Mouse (Mus musculus): Measurements from ENCODE around the gene Anp32e. TPM values are rescaled to one million over a fixed set of nuclear protein-coding genes. Genes with fewer than 3 reads are reported as not detected.

The Anp32e gene
- polyA plus RNA-seq, 1 experiment from 2014 or later, result 405 TPM

DNA sequence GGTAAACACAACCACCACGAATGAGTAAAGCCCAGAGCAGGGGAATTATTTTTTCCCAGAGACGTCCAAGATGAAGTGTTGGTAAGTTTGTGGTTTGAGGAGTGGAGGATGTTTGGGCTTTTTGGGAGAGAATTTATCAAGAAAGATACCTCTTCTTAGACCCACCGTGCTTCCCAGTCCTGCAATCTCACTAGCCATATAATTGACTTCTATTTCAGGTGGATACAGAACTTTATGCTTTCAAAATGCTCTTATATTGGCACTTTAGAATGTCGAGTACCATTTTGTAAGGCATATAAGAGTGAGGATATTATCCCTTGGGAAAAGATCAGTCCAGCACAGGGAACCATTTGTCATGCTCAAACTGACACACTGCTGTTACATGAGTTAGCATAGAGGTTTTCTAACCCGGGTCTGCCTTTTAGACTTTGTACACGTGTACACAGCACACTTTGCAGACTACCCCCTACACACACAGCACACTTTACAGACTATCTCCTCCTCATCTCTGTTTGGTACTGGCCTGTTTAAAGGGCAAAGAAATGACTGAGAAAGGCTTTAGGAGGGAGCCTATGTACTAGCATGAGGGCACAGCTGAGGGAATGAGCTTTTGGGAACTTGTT is 67.5 kb downstream of the Anp32e start:
- 13% methylated on average over 6 of the region's 6 CpGs for WGBS
- no peaks in the 10 kb centered on the region for H3K9me3 ChIP-seq
- peak overlapping the region; percentile 99 for H3K9ac ChIP-seq
- no peaks in the 10 kb centered on the region for H3K27me3 ChIP-seq
- H3K4me3 ChIP-seq (replicated peaks), result peak overlapping the region; percentile 82
- peaks cover 25% of the 10 kb centered on the region for H3K36me3 ChIP-seq (replicated peaks)
- no peak for ATAC-seq (ENCODE audit: low FRiP score)
- peak overlapping the region; percentile 75 for H3K4me2 ChIP-seq
- H3K27ac ChIP-seq, result peak overlapping the region; percentile 99
- peaks cover 50% of the 10 kb centered on the region for H3K4me1 ChIP-seq

Other genes with a start within 250 kb of the Anp32e start
- 0.65 and 1.1 TPM in 2 replicates for gene Adamtsl4, start 241.3 kb upstream of the Anp32e start, polyA plus RNA-seq (2016; fragmentation: Nextera tagmentation; extraction: Ambion mirVana)
- 13.2 and 14.5 TPM in 2 replicates for gene Ecm1, start 189.7 kb upstream of the Anp32e start, polyA plus RNA-seq (2016; fragmentation: Nextera tagmentation; extraction: Ambion mirVana)
- 50.1 and 53.3 TPM in 2 replicates for gene Tars2, start 169.0 kb upstream of the Anp32e start, polyA plus RNA-seq (2016; fragmentation: Nextera tagmentation; extraction: Ambion mirVana)
- 29.1 and 31.0 TPM in 2 replicates for gene Rprd2, start 110.4 kb upstream of the Anp32e start, polyA plus RNA-seq (2016; fragmentation: Nextera tagmentation; extraction: Ambion mirVana)
- gene Prpf3, start 73.4 kb upstream of the Anp32e start, polyA plus RNA-seq (2016; fragmentation: Nextera tagmentation; extraction: Ambion mirVana), result 59.1 and 69.5 TPM in 2 replicates
- gene Mrps21, start 57.7 kb upstream of the Anp32e start, polyA plus RNA-seq (2016; fragmentation: Nextera tagmentation; extraction: Ambion mirVana), result 328 and 348 TPM in 2 replicates
- gene Ciart, start 47.0 kb upstream of the Anp32e start, polyA plus RNA-seq (2016; fragmentation: Nextera tagmentation; extraction: Ambion mirVana), result 4.1 and 4.9 TPM in 2 replicates
- gene BC028528, start 37.2 kb upstream of the Anp32e start, polyA plus RNA-seq (2016; fragmentation: Nextera tagmentation; extraction: Ambion mirVana), result 8.4 and 10.1 TPM in 2 replicates
- 32.2 and 37.5 TPM in 2 replicates for gene Aph1a, start 35.3 kb upstream of the Anp32e start, polyA plus RNA-seq (2016; fragmentation: Nextera tagmentation; extraction: Ambion mirVana)
- 26.3 and 32.1 TPM in 2 replicates for gene Car14, start 24.6 kb upstream of the Anp32e start, polyA plus RNA-seq (2016; fragmentation: Nextera tagmentation; extraction: Ambion mirVana)
- gene Plekho1, start 66.8 kb downstream of the Anp32e start, polyA plus RNA-seq (2016; fragmentation: Nextera tagmentation; extraction: Ambion mirVana), result 91.3 and 95.1 TPM in 2 replicates
- 39.2 and 47.0 TPM in 2 replicates for gene Vps45, start 129.2 kb downstream of the Anp32e start, polyA plus RNA-seq (2016; fragmentation: Nextera tagmentation; extraction: Ambion mirVana)
- gene Otud7b, start 175.3 kb downstream of the Anp32e start, polyA plus RNA-seq (2016; fragmentation: Nextera tagmentation; extraction: Ambion mirVana), result 14.0 and 15.5 TPM in 2 replicates
- 13.4 and 17.8 TPM in 2 replicates for gene Mtmr11, start 232.8 kb downstream of the Anp32e start, polyA plus RNA-seq (2016; fragmentation: Nextera tagmentation; extraction: Ambion mirVana)
- gene Sf3b4, start 243.1 kb downstream of the Anp32e start, polyA plus RNA-seq (2016; fragmentation: Nextera tagmentation; extraction: Ambion mirVana), result 185 and 201 TPM in 2 replicates